In the genomic region with DNA sequence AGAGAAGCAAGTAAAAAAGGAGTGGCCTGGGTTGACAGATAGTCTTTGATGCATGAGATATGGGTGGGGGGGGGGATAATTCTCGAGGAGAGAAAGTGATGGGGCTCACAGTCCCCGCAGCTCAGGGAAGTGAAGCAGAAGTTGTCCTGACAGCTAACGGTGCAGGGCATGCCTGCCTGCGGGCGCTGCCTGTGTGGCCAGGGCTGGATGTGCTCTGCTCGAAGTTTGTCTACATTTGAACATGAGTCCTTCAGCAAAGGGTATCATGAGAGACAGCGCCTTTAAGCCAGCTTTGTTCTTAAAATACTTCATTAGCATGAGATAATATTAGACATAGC, we compare ENCODE assay signal across 9 mouse cellular contexts. TPM values are rescaled to one million over a fixed set of nuclear protein-coding genes. Genes with fewer than 3 reads are reported as not detected.
DNase-seq lines count a peak whose midpoint lies in the region; ATAC-seq and TF ChIP-seq lines count a peak whose summit lies in the region.
"Had no signal": no experiment of that assay in that cellular context is flagged by ENCODE, and none has a peak within 500 bp of the region (broad histone marks: within the 10 kb centered on the region; RNA-seq: fewer than 3 reads in every experiment).

No protein-coding gene starts in this region.

- no peak overlapping the region for H3K27ac ChIP-seq in kidney, embryonic 14.5 days (ENCODE audit: low read depth, low read length)
- H3K27ac ChIP-seq in embryonic facial prominence, embryonic 13.5 days = no peak overlapping the region
- no peak overlapping the region for H3K27ac ChIP-seq in hindbrain, postnatal 0 days
- no peak overlapping the region for H3K27ac ChIP-seq in midbrain, embryonic 16.5 days (ENCODE audit: low read length)

- no peak for DNase-seq in kidney, postnatal 4 days
- no peak for DNase-seq in hindbrain, postnatal 0 days (ENCODE audit: low spot score)
- DNase-seq in spleen, postnatal 36 days (ENCODE audit: low spot score in 2 of 2) = no peak
- DNase-seq in c-Kit-positive CD71-positive TER-119-positive erythroid progenitor cells, embryonic 14.5 days (ENCODE audit: low spot score) = no peak
- DNase-seq in layer of hippocampus, postnatal 36 days = no peak
- DNase-seq: heart, postnatal 14 days had no signal

- H3K4me1 ChIP-seq in kidney, embryonic 14.5 days (ENCODE audit: control insufficient read depth, insufficient read depth, low read length) = no peaks in the 10 kb centered on the region
- H3K4me1 ChIP-seq in embryonic facial prominence, embryonic 13.5 days = no peaks in the 10 kb centered on the region
- no peaks in the 10 kb centered on the region for H3K4me1 ChIP-seq in hindbrain, postnatal 0 days (ENCODE audit: insufficient read depth, low read length)
- H3K4me1 ChIP-seq in midbrain, embryonic 16.5 days (ENCODE audit: control insufficient read depth, insufficient read depth, low read length) = peaks cover 8% of the 10 kb centered on the region; the same call in 1 of the 2 replicates

- no peak for ATAC-seq in kidney, embryonic 14.5 days (ENCODE audit: low FRiP score, low TSS enrichment)
- ATAC-seq in embryonic facial prominence, embryonic 13.5 days (ENCODE audit: insufficient number of reproducible peaks, insufficient read depth, low FRiP score, low TSS enrichment, low read depth) = no peak
- ATAC-seq in hindbrain, postnatal 0 days = no peak
- ATAC-seq in midbrain, embryonic 16.5 days = no peak

- no peak overlapping the region for H3K9ac ChIP-seq in kidney, embryonic 14.5 days (ENCODE audit: low read depth, low read length)
- no peak overlapping the region for H3K9ac ChIP-seq in embryonic facial prominence, embryonic 13.5 days
- H3K9ac ChIP-seq in hindbrain, postnatal 0 days (replicated peaks; ENCODE audit: low read length) = no peak overlapping the region
- no peak overlapping the region for H3K9ac ChIP-seq in midbrain, embryonic 16.5 days (ENCODE audit: low read depth, low read length)

- no peak for TF ChIP-seq CTCF in hindbrain, postnatal 0 days (IDR thresholded peaks at IDR 0.05; ENCODE audit: low read depth)

- H3K9me3 ChIP-seq in kidney, embryonic 14.5 days (ENCODE audit: control insufficient read depth, low read length) = no peaks in the 10 kb centered on the region
- H3K9me3 ChIP-seq in embryonic facial prominence, embryonic 13.5 days = no peaks in the 10 kb centered on the region
- H3K9me3 ChIP-seq in hindbrain, postnatal 0 days (ENCODE audit: low read length) = no peaks in the 10 kb centered on the region
- H3K9me3 ChIP-seq in midbrain, embryonic 16.5 days (replicated peaks; ENCODE audit: control insufficient read depth, low read length, poor library complexity, severe bottlenecking) = no peaks in the 10 kb centered on the region

- WGBS in kidney, embryonic 14.5 days = 56% methylated on average over 7 of the region's 7 CpGs
- 58% methylated on average over 7 of the region's 7 CpGs for WGBS in embryonic facial prominence, embryonic 13.5 days
- WGBS in hindbrain, postnatal 0 days = 40% methylated on average over 7 of the region's 7 CpGs
- WGBS in midbrain, embryonic 16.5 days = 70% methylated on average over 7 of the region's 7 CpGs

- H3K36me3 ChIP-seq in kidney, embryonic 14.5 days (ENCODE audit: control insufficient read depth, insufficient read depth, low read length) = no peaks in the 10 kb centered on the region
- no peaks in the 10 kb centered on the region for H3K36me3 ChIP-seq in embryonic facial prominence, embryonic 13.5 days
- H3K36me3 ChIP-seq in hindbrain, postnatal 0 days (ENCODE audit: insufficient read depth, low read length) = no peaks in the 10 kb centered on the region
- H3K36me3 ChIP-seq in midbrain, embryonic 16.5 days (ENCODE audit: control insufficient read depth, insufficient read depth, low read length) = no peaks in the 10 kb centered on the region

- no peak overlapping the region; the same call in 1 of the 2 replicates for H3K4me3 ChIP-seq in kidney, embryonic 14.5 days (ENCODE audit: low read length)
- H3K4me3 ChIP-seq in embryonic facial prominence, embryonic 13.5 days = no peak overlapping the region; the same call in 1 of the 2 replicates
- peak overlapping the region; percentile 28 for H3K4me3 ChIP-seq in hindbrain, postnatal 0 days (ENCODE audit: low read length)
- H3K4me3 ChIP-seq in midbrain, embryonic 16.5 days (ENCODE audit: low read depth, low read length) = no peak overlapping the region

- H3K4me2 ChIP-seq in kidney, embryonic 14.5 days (replicated peaks; ENCODE audit: low read depth, low read length) = peak overlapping the region; percentile 33
- H3K4me2 ChIP-seq in embryonic facial prominence, embryonic 13.5 days = peak overlapping the region; percentile 47
- peak overlapping the region; percentile 57 for H3K4me2 ChIP-seq in hindbrain, postnatal 0 days (ENCODE audit: low read depth, low read length)
- H3K4me2 ChIP-seq in midbrain, embryonic 16.5 days (ENCODE audit: low read length) = peak overlapping the region; percentile 41; the same call in 1 of the 2 replicates

- peaks cover 5% of the 10 kb centered on the region; the same call in 1 of the 2 replicates for H3K27me3 ChIP-seq in kidney, embryonic 14.5 days (ENCODE audit: control insufficient read depth, insufficient read depth, low read length)
- H3K27me3 ChIP-seq in embryonic facial prominence, embryonic 13.5 days = peaks cover 19% of the 10 kb centered on the region
- H3K27me3 ChIP-seq in hindbrain, postnatal 0 days (ENCODE audit: insufficient read depth, low read length) = no peaks in the 10 kb centered on the region
- H3K27me3 ChIP-seq in midbrain, embryonic 16.5 days (ENCODE audit: control insufficient read depth, insufficient read depth, low read depth, low read length) = no peaks in the 10 kb centered on the region

RNA-seq across cellular contexts. Expression of a gene that starts 16.2 kb away (rescaled TPM):
- polyA plus RNA-seq in kidney, embryonic 14.5 days (2014; fragmentation: Nextera tagmentation; extraction: Ambion mirVana) = 0.26 TPM in 1 of 2 replicates, not detected in the other
- 0.06 and 0.17 TPM in 2 replicates for polyA plus RNA-seq in embryonic facial prominence, embryonic 13.5 days (2015; fragmentation: Nextera tagmentation; extraction: Ambion mirVana)
- 2.0 and 2.7 TPM in 2 replicates for total RNA-seq in hindbrain, postnatal 0 days (2014; rRNA removed)
- polyA plus RNA-seq in hindbrain, postnatal 0 days (2015; fragmentation: Nextera tagmentation; extraction: Ambion mirVana) = 2.5 and 3.1 TPM in 2 replicates
- polyA plus RNA-seq in midbrain, embryonic 16.5 days (2015; fragmentation: Nextera tagmentation; extraction: Ambion mirVana) = 2.8 and 3.3 TPM in 2 replicates
- 1 to 10 TPM; 5.7 to 6.6 TPM for total RNA-seq in layer of hippocampus, postnatal 36 days (2021)

RNA-seq across cellular contexts. Expression of a gene that starts 50.5 kb away (rescaled TPM):
- polyA plus RNA-seq in kidney, embryonic 14.5 days (2014; fragmentation: Nextera tagmentation; extraction: Ambion mirVana) = 18.6 and 21.5 TPM in 2 replicates
- 16.7 and 19.8 TPM in 2 replicates for polyA plus RNA-seq in embryonic facial prominence, embryonic 13.5 days (2015; fragmentation: Nextera tagmentation; extraction: Ambion mirVana)
- 21.4 and 40.7 TPM in 2 replicates for total RNA-seq in hindbrain, postnatal 0 days (2014; rRNA removed)
- polyA plus RNA-seq in hindbrain, postnatal 0 days (2015; fragmentation: Nextera tagmentation; extraction: Ambion mirVana) = 8.1 and 10.8 TPM in 2 replicates
- 12.1 and 13.4 TPM in 2 replicates for polyA plus RNA-seq in midbrain, embryonic 16.5 days (2015; fragmentation: Nextera tagmentation; extraction: Ambion mirVana)
- 10 to 100 TPM; 14.0 to 14.2 TPM for total RNA-seq in layer of hippocampus, postnatal 36 days (2021)

RNA-seq across cellular contexts. Expression of a gene that starts 50.9 kb away (rescaled TPM):
- polyA plus RNA-seq in kidney, embryonic 14.5 days (2014; fragmentation: Nextera tagmentation; extraction: Ambion mirVana) = 28.5 and 33.4 TPM in 2 replicates
- polyA plus RNA-seq in embryonic facial prominence, embryonic 13.5 days (2015; fragmentation: Nextera tagmentation; extraction: Ambion mirVana) = 22.4 and 23.7 TPM in 2 replicates
- 12.2 and 17.0 TPM in 2 replicates for total RNA-seq in hindbrain, postnatal 0 days (2014; rRNA removed)
- polyA plus RNA-seq in hindbrain, postnatal 0 days (2015; fragmentation: Nextera tagmentation; extraction: Ambion mirVana) = 14.7 and 15.9 TPM in 2 replicates
- polyA plus RNA-seq in midbrain, embryonic 16.5 days (2015; fragmentation: Nextera tagmentation; extraction: Ambion mirVana) = 10.6 and 12.9 TPM in 2 replicates
- total RNA-seq in layer of hippocampus, postnatal 36 days (2021) = 10 to 100 TPM; 16.5 to 20.2 TPM
